Mouse (Mus musculus): Measurements from ENCODE around the gene Afmid. TPM values are rescaled to one million over a fixed set of nuclear protein-coding genes. Genes with fewer than 3 reads are reported as not detected.

Gene Afmid
- total and polyA plus RNA-seq, 2 experiments from 2014 or later: 9.1 to 11.1 TPM

DNA sequence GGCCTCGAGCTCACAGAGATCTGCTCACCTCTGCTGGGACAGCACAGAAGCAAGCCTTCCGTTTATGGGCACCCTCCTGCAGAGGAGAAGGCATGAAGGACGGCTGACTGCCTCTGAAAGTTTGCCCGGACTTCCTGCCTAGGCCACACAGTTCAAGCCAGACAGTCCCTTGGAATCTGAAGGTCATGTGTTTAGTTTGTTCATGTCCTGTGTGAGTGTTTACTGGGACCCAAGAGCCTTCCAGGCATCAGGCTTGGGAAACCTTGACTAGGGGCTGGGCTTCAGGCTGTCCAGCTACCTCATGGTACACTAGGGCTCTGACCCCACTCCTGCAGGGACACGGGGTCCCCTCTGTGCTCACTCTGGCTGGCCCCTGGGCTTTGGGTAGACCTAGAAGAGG lies 60.3 kb downstream of the Afmid start:
- no peak overlapping the region for H3K4me2 ChIP-seq (ENCODE audit: low read depth, low read length, poor library complexity, severe bottlenecking)
- H3K4me1 ChIP-seq (ENCODE audit: insufficient read depth, low read length): peaks cover 19% of the 10 kb centered on the region
- DNase-seq (ENCODE audit: low spot score): no peak
- 65% methylated on average over 5 of the region's 5 CpGs for WGBS
- no peaks in the 10 kb centered on the region; the same call in 1 of the 2 replicates for H3K27me3 ChIP-seq (ENCODE audit: insufficient read depth, low read length)
- H3K9me3 ChIP-seq (ENCODE audit: low read length): no peaks in the 10 kb centered on the region
- no peak for ATAC-seq (ENCODE audit: low FRiP score)
- H3K27ac ChIP-seq (ENCODE audit: low read depth, low read length): no peak overlapping the region
- H3K4me3 ChIP-seq (ENCODE audit: low read depth, low read length): no peak overlapping the region
- H3K9ac ChIP-seq (replicated peaks; ENCODE audit: low read length, poor library complexity, severe bottlenecking): no peak overlapping the region
- no peaks in the 10 kb centered on the region for H3K36me3 ChIP-seq (ENCODE audit: insufficient read depth, low read length)
- no peak for TF ChIP-seq CTCF (IDR thresholded peaks at IDR 0.05)

DNA sequence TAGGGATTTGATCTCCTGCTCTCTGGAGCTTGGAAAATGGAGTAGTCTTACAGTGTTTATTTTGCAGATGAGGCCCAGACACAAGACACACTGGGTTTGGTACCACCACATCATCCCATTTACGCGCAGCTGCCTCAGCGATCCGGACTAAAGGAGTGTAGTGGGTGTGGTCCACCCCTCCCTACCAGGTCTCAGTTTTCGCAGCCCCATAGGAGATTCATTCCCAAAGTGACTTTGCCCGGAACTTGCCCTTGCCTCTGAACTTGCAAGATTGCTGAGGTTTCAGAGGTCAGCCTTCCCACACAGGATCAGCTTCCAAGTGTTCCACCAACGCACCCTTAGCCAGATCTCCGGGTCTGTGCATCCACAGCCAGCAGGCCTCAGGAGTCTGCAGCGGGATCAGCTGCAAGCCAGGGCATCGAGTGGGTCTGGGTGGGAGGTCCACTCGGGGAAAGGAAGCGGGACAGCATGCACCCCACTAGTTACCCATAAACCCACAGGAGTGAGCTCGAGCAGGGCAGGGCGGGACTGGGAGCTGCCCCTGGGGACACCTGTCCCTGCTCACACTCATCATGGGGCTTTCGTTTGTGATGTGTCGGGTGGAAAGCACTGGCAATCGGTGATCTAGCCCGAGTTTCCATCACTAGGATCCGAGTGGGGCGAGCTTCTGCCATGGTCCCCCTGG lies 62.6 kb downstream of the Afmid start:
- Histone ChIP-seq H3K4me1 (ENCODE audit: insufficient read depth, low read length) (peaks cover 19% of the 10 kb centered on the region), H3K27ac (ENCODE audit: low read depth, low read length) (no peak overlapping the region), H3K4me2 (ENCODE audit: low read depth, low read length, poor library complexity, severe bottlenecking) (peak overlapping the region; percentile 37), H3K9ac (replicated peaks; ENCODE audit: low read length, poor library complexity, severe bottlenecking) (no peak overlapping the region), H3K27me3 (ENCODE audit: insufficient read depth, low read length) (no peaks in the 10 kb centered on the region; the same call in 1 of the 2 replicates), H3K9me3 (ENCODE audit: low read length) (no peaks in the 10 kb centered on the region), H3K4me3 (ENCODE audit: low read depth, low read length) (peak overlapping the region; percentile 12; the same call in 1 of the 2 replicates), H3K36me3 (ENCODE audit: insufficient read depth, low read length) (no peaks in the 10 kb centered on the region)
- TF ChIP-seq CTCF (IDR thresholded peaks at IDR 0.05): no peak
- ATAC-seq (ENCODE audit: low FRiP score): no peak
- 33% methylated on average over 20 of the region's 20 CpGs for WGBS
- no peak for DNase-seq (ENCODE audit: low spot score)

DNA sequence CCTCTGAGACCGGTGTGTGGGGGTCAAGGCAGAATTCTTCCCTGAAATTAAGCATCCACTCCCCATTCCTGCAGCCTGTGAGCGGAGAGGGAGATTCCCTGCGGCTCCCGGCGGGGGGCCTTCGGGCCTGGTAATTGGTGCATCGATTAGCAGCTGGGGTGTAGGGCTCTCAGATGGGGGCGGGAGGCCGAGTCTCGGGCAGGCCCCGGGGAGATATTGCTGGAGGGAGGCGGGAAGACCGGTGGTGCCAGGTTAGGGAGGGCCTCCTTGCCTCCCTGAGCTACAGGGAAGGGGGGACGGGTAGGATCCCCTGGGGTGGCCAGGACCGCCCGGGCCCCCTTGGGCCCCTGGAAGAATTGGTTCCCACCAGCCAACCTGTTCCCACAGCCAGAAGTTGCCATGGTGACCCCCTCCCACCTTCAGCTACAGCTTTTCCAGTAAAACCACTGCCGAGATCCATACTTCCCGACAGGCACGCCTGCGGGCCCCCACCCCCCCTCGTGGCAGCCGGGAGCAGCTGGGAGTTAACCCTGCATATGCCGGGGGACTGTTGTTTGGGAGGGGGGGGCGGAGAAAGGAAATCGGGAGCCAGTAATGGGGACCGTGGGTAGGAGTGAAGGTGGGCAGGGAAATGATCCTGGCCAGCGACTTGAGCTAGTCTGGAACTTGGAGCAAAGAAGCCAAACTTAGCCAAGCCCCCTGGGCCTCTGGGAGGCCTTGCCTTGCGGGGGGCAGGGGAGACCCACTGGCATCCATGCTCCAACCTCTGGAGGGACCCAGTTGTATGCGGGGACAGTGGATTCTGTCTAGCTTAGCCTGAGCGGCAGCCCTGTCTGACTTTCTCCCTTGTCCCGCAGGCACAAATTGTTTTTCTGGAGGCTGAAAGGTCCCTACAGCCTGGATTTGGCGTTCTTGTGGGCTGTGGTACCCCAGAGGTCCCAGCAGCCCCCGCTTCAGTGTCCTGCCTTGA lies 63.4 kb downstream of the Afmid start:
- no peaks in the 10 kb centered on the region for H3K36me3 ChIP-seq (ENCODE audit: insufficient read depth, low read length)
- H3K4me2 ChIP-seq (ENCODE audit: low read depth, low read length, poor library complexity, severe bottlenecking): peak overlapping the region; percentile 37
- H3K9me3 ChIP-seq (ENCODE audit: low read length): no peaks in the 10 kb centered on the region
- TF ChIP-seq CTCF (IDR thresholded peaks at IDR 0.05): no peak
- H3K27ac ChIP-seq (ENCODE audit: low read depth, low read length): no peak overlapping the region
- H3K4me3 ChIP-seq (ENCODE audit: low read depth, low read length): peak overlapping the region; percentile 12; the same call in 1 of the 2 replicates
- peaks cover 19% of the 10 kb centered on the region for H3K4me1 ChIP-seq (ENCODE audit: insufficient read depth, low read length)
- no peaks in the 10 kb centered on the region; the same call in 1 of the 2 replicates for H3K27me3 ChIP-seq (ENCODE audit: insufficient read depth, low read length)
- ATAC-seq (ENCODE audit: low FRiP score): no peak
- whole genome bisulfite sequencing: 6% methylated on average over 33 of the region's 33 CpGs
- DNase-seq (ENCODE audit: low spot score): no peak
- 0 out of 2 replicates have a peak overlapping the region, but pooled peaks have one; percentile 24 for H3K9ac ChIP-seq (replicated peaks; ENCODE audit: low read length, poor library complexity, severe bottlenecking)

Other genes starting within 250 kb of the Afmid start
- gene Tnrc6c, start 171.6 kb upstream of the Afmid start, total RNA-seq (2014; rRNA removed): 78.4 and 79.8 TPM in 2 replicates
- gene Tnrc6c, start 171.6 kb upstream of the Afmid start, polyA plus RNA-seq (2015; fragmentation: Nextera tagmentation; extraction: Ambion mirVana): 22.8 and 26.5 TPM in 2 replicates
- 0.33 and 3.2 TPM in 2 replicates for gene Tmc8, start 43.8 kb upstream of the Afmid start, total RNA-seq (2014; rRNA removed)
- gene Tmc8, start 43.8 kb upstream of the Afmid start, polyA plus RNA-seq (2015; fragmentation: Nextera tagmentation; extraction: Ambion mirVana): 0.79 and 1.2 TPM in 2 replicates
- 2.8 and 3.9 TPM in 2 replicates for gene Tmc6, start 43.7 kb upstream of the Afmid start, total RNA-seq (2014; rRNA removed)
- 2.2 and 3.1 TPM in 2 replicates for gene Tmc6, start 43.7 kb upstream of the Afmid start, polyA plus RNA-seq (2015; fragmentation: Nextera tagmentation; extraction: Ambion mirVana)
- gene 6030468B19Rik, start 28.3 kb upstream of the Afmid start, total RNA-seq (2014; rRNA removed): not detected in 2 replicates
- gene 6030468B19Rik, start 28.3 kb upstream of the Afmid start, polyA plus RNA-seq (2015; fragmentation: Nextera tagmentation; extraction: Ambion mirVana): not detected in 2 replicates
- gene Gm20708, start 16.3 kb upstream of the Afmid start, total RNA-seq (2014; rRNA removed): 2.4 TPM in 1 of 2 replicates, not detected in the other
- gene Gm20708, start 16.3 kb upstream of the Afmid start, polyA plus RNA-seq (2015; fragmentation: Nextera tagmentation; extraction: Ambion mirVana): 1.2 and 2.7 TPM in 2 replicates
- gene Syngr2, start 16.3 kb upstream of the Afmid start, total RNA-seq (2014; rRNA removed): 18.8 and 25.3 TPM in 2 replicates
- gene Syngr2, start 16.3 kb upstream of the Afmid start, polyA plus RNA-seq (2015; fragmentation: Nextera tagmentation; extraction: Ambion mirVana): 14.0 and 14.6 TPM in 2 replicates
- 6.3 and 8.8 TPM in 2 replicates for gene Tk1, start 168 bp downstream of the Afmid start, total RNA-seq (2014; rRNA removed)
- gene Tk1, start 168 bp downstream of the Afmid start, polyA plus RNA-seq (2015; fragmentation: Nextera tagmentation; extraction: Ambion mirVana): 6.0 and 6.5 TPM in 2 replicates
- 3.2 and 6.0 TPM in 2 replicates for gene Birc5, start 23.3 kb downstream of the Afmid start, total RNA-seq (2014; rRNA removed)
- gene Birc5, start 23.3 kb downstream of the Afmid start, polyA plus RNA-seq (2015; fragmentation: Nextera tagmentation; extraction: Ambion mirVana): 13.1 and 13.2 TPM in 2 replicates
- gene Tmem235, start 34.8 kb downstream of the Afmid start, total RNA-seq (2014; rRNA removed): 0.16 TPM in 1 of 2 replicates, not detected in the other
- gene Tmem235, start 34.8 kb downstream of the Afmid start, polyA plus RNA-seq (2015; fragmentation: Nextera tagmentation; extraction: Ambion mirVana): not detected in 2 replicates
- gene Tha1, start 47.6 kb downstream of the Afmid start, total RNA-seq (2014; rRNA removed): 3.8 and 4.2 TPM in 2 replicates
- gene Tha1, start 47.6 kb downstream of the Afmid start, polyA plus RNA-seq (2015; fragmentation: Nextera tagmentation; extraction: Ambion mirVana): 3.0 and 3.5 TPM in 2 replicates
- 7.3 and 8.5 TPM in 2 replicates for gene Socs3, start 144.1 kb downstream of the Afmid start, total RNA-seq (2014; rRNA removed)
- gene Socs3, start 144.1 kb downstream of the Afmid start, polyA plus RNA-seq (2015; fragmentation: Nextera tagmentation; extraction: Ambion mirVana): 4.4 and 4.9 TPM in 2 replicates
- 62.0 and 72.2 TPM in 2 replicates for gene Pgs1, start 160.4 kb downstream of the Afmid start, total RNA-seq (2014; rRNA removed)
- 55.0 and 61.8 TPM in 2 replicates for gene Pgs1, start 160.4 kb downstream of the Afmid start, polyA plus RNA-seq (2015; fragmentation: Nextera tagmentation; extraction: Ambion mirVana)

Data from midbrain, postnatal 0 days (tissue).